Mouse (Mus musculus) lung, postnatal 0 days (tissue): ENCODE measurements around the gene Efcab2.

Experiments
- CTCF ChIP-seq: IDR thresholded peaks from 2 replicates; pipeline ENCODE4 v1.5.1; 2016; ENCODE audit warnings: antibody characterized with exemption, mild to moderate bottlenecking
- EP300 ChIP-seq: IDR thresholded peaks from 2 replicates; pipeline ENCODE4 v1.6.1; 2016; ENCODE audit warnings: antibody characterized with exemption, mild to moderate bottlenecking, control low read depth

- TF ChIP-seq CTCF (peak; percentile 70), EP300 (no peak)
These were observed 62.4 kb downstream of the Efcab2 start for GRCm38 (mm10) chr1:178468280-178468679.
